Mouse (Mus musculus) thymus, adult 2 months (tissue): Measurements from ENCODE around the gene Zc3h10.

ENCODE experiments used
- CTCF ChIP-seq: fragments of 200-500 bp; IDR thresholded peaks from 2 replicates; pipeline ENCODE4 v1.5.1; 2012; ENCODE audit warnings: mild to moderate bottlenecking, control low read depth, low read length, moderate library complexity, borderline replicate concordance; ENCODE audit not compliant: control insufficient read depth, poor library complexity, insufficient read depth; ENCODE audit errors: extremely low read depth
- POLR2A ChIP-seq: fragments of 200-500 bp; IDR thresholded peaks from 2 replicates; pipeline ENCODE4 v1.6.1; 2012; ENCODE audit warnings: mild to moderate bottlenecking, low read length, control low read depth, moderate library complexity; ENCODE audit not compliant: control insufficient read depth, poor library complexity, insufficient read depth; ENCODE audit errors: extremely low read depth

DNA sequence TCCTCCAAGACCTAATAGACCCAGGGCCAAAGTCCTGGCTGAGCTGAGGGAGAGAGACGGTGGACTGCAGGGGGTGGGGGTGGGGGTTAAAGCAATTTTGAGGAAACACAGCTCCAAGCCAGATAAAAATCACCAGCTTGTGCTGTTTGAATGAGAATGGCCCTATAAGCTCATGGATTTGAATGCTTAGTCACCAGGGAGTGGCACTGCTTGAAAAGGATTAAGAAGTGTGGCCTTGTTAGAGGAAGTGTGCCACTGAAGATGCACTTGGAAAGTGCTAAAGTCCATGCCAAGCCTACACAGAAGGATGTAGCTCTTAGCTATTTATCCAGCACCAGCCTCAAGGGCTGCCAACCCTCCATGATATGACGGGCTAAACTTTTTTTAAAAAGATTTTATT is 12.4 kb downstream of the Zc3h10 start:
- TF ChIP-seq CTCF (no peak), POLR2A (no peak)
